Mouse (Mus musculus) bone marrow, adult 2 months (tissue): ENCODE measurements around the gene Pttg1ip.

Source experiments
- CTCF ChIP-seq: fragments of 200-500 bp; IDR thresholded peaks from 2 replicates; pipeline ENCODE4 v1.5.1; 2011; ENCODE audit warnings: low read length, control low read depth; ENCODE audit not compliant: control insufficient read depth, insufficient read depth
- POLR2A ChIP-seq: fragments of 200-500 bp; IDR thresholded peaks from 2 replicates; pipeline ENCODE4 v1.6.1; 2011; ENCODE audit warnings: low read depth, mild to moderate bottlenecking, control low read depth, low read length, borderline replicate concordance; ENCODE audit not compliant: control insufficient read depth

DNA sequence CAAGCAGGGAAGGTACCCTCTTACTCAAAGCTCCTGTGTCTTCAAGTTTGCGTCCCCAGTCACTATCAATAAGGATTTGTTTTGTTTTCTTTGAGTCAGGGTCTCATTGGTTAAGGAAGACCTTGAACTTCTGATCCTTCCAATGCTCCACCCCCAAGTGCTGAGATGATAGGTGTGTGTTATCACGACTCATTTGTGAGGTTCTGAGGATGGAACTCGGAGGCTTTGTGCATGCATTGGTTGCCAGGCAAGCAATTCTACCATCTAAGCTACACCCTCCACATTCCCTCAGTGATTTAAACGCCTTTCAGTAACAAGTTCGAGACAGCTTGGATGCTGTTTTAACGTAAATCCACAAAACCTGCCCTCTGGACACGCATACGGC is 505 bp upstream of the Pttg1ip start:
- TF ChIP-seq POLR2A = no peak
- no peak for TF ChIP-seq CTCF
